8 mouse cellular contexts compared by ENCODE assay signal in the genomic region with DNA sequence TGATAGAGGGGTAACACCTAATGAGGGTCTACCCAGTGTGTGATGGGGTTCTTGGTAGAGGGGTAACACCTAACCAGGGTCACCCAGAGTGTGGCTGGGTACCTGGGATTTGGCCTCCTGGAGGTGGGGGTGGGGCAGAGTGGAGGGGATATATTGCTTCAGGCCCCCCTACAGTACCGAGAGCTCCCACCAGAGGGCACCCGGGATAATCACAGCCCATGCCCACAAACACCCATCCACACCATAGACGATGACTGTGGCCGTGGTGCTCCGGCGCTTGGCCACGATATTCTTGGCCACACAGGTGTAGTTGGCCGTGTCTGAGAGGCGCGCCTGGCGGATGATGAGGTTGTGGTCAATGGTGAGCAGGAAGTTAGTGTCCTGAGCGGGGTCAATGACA. TPM values are rescaled to one million over a fixed set of nuclear protein-coding genes. Genes with fewer than 3 reads are reported as not detected.
DNase-seq lines count a peak whose midpoint lies in the region; ATAC-seq lines count a peak whose summit lies in the region.
"Had no signal": no experiment of that assay in that cellular context is flagged by ENCODE, and none has a peak within 500 bp of the region (broad histone marks: within the 10 kb centered on the region; RNA-seq: fewer than 3 reads in every experiment).

No protein-coding gene starts in this region.

- H3K4me3 ChIP-seq in liver, embryonic 12.5 days, result no peak overlapping the region
- H3K4me3 ChIP-seq in embryonic facial prominence, embryonic 11.5 days (ENCODE audit: low read depth, low read length), result no peak overlapping the region
- H3K4me3 ChIP-seq: embryonic facial prominence, embryonic 15.5 days had no signal

- 0 out of 2 replicates have a peak, but pooled peaks cover 6% of the 10 kb centered on the region for H3K36me3 ChIP-seq in liver, embryonic 12.5 days
- no peaks in the 10 kb centered on the region; the same call in 1 of the 2 replicates for H3K36me3 ChIP-seq in embryonic facial prominence, embryonic 11.5 days (replicated peaks; ENCODE audit: control insufficient read depth, insufficient read depth, low read depth, low read length)
- H3K36me3 ChIP-seq in splenic B cell, adult 2 months (ENCODE audit: control insufficient read depth, insufficient read depth, low read length, poor library complexity, severe bottlenecking), result no peaks in the 10 kb centered on the region

- 53% methylated on average over 12 of the region's 12 CpGs for WGBS in liver, embryonic 12.5 days (ENCODE audit: insufficient replicate concordance)
- WGBS in embryonic facial prominence, embryonic 11.5 days, result 76% methylated on average over 12 of the region's 12 CpGs

- DNase-seq in liver, result peak; percentile 17
- peak; percentile 78 for DNase-seq in ZHBTc4 (ENCODE audit: low read depth, low spot score)
- peak; percentile 67 for DNase-seq in embryonic facial prominence, embryonic 11.5 days (ENCODE audit: low spot score)
- peak; percentile 31 for DNase-seq in kidney, adult 9 months
- peak; percentile 45 for DNase-seq in lung, postnatal 14 days
- peak; percentile 39 for DNase-seq in splenic B cell, adult 2 months (ENCODE audit: low read depth, low spot score)

- no peaks in the 10 kb centered on the region for H3K9me3 ChIP-seq in liver, embryonic 12.5 days (replicated peaks)
- no peaks in the 10 kb centered on the region for H3K9me3 ChIP-seq in embryonic facial prominence, embryonic 11.5 days (replicated peaks; ENCODE audit: control insufficient read depth, low read length)
- H3K9me3 ChIP-seq: embryonic facial prominence, embryonic 15.5 days had no signal

- no peak overlapping the region for H3K27ac ChIP-seq in liver, embryonic 12.5 days
- no peak overlapping the region for H3K27ac ChIP-seq in embryonic facial prominence, embryonic 11.5 days (replicated peaks; ENCODE audit: low read depth, low read length)
- H3K27ac ChIP-seq: embryonic facial prominence, embryonic 15.5 days had no signal

- no peak for ATAC-seq in liver, embryonic 12.5 days
- no peak for ATAC-seq in embryonic facial prominence, embryonic 11.5 days (replicated peaks; ENCODE audit: insufficient number of reproducible peaks, low FRiP score, low TSS enrichment, low read depth)

- no peak overlapping the region for H3K9ac ChIP-seq in liver, embryonic 12.5 days
- no peak overlapping the region for H3K9ac ChIP-seq in embryonic facial prominence, embryonic 11.5 days (replicated peaks; ENCODE audit: low read length)
- H3K9ac ChIP-seq: embryonic facial prominence, embryonic 15.5 days had no signal

- no peaks in the 10 kb centered on the region for H3K4me1 ChIP-seq in liver, embryonic 12.5 days
- no peaks in the 10 kb centered on the region; the same call in 1 of the 2 replicates for H3K4me1 ChIP-seq in embryonic facial prominence, embryonic 11.5 days (ENCODE audit: control insufficient read depth, insufficient read depth, low read length)

- no peaks in the 10 kb centered on the region; the same call in 1 of the 2 replicates for H3K27me3 ChIP-seq in liver, embryonic 12.5 days (replicated peaks)
- no peaks in the 10 kb centered on the region for H3K27me3 ChIP-seq in embryonic facial prominence, embryonic 11.5 days (ENCODE audit: control insufficient read depth, insufficient read depth, low read length)
- no peaks in the 10 kb centered on the region for H3K27me3 ChIP-seq in splenic B cell, adult 2 months (ENCODE audit: control insufficient read depth, insufficient read depth, low read length, poor library complexity, severe bottlenecking)
- H3K27me3 ChIP-seq: embryonic facial prominence, embryonic 15.5 days had no signal

- no peak overlapping the region for H3K4me2 ChIP-seq in liver, embryonic 12.5 days
- no peak overlapping the region for H3K4me2 ChIP-seq in embryonic facial prominence, embryonic 11.5 days (ENCODE audit: low read depth, low read length)
- H3K4me2 ChIP-seq: embryonic facial prominence, embryonic 15.5 days had no signal

RNA-seq across cellular contexts. Expression of gene Slc29a3, which starts 25.9 kb away (rescaled TPM):
- 3.6 and 4.2 TPM in 2 replicates for polyA plus RNA-seq in liver, embryonic 12.5 days (2016; fragmentation: Nextera tagmentation; extraction: Ambion mirVana)
- 7.0 and 8.2 TPM in 2 replicates for polyA plus RNA-seq in embryonic facial prominence, embryonic 11.5 days (2014; fragmentation: Nextera tagmentation; extraction: Ambion mirVana)

RNA-seq across cellular contexts. Expression of gene Unc5b, which starts 52.8 kb away (rescaled TPM):
- polyA plus RNA-seq in liver, embryonic 12.5 days (2016; fragmentation: Nextera tagmentation; extraction: Ambion mirVana), result 1.3 and 1.4 TPM in 2 replicates
- 4.0 and 4.7 TPM in 2 replicates for polyA plus RNA-seq in embryonic facial prominence, embryonic 11.5 days (2014; fragmentation: Nextera tagmentation; extraction: Ambion mirVana)

Comparison
In these comparisons a context has a peak if more than half of its experiments do, and no peak if none do; other contexts are left out.
1. DNase-seq: peak in every context shown above with its lines; median percentile 78 in ZHBTc4; 67 in embryonic facial prominence, embryonic 11.5 days; 45 in lung, postnatal 14 days; 39 in splenic B cell, adult 2 months; 31 in kidney, adult 9 months; 17 in liver.